Mouse (Mus musculus) embryo, embryonic 9.5 days (tissue): ENCODE results near the gene E2f6.

Source experiments
- DNase-seq: peaks from one replicate; pipeline ENCODE4 v3.0.0-alpha.2; 2017; ENCODE audit errors: extremely low spot score

The E2f6 gene

DNA sequence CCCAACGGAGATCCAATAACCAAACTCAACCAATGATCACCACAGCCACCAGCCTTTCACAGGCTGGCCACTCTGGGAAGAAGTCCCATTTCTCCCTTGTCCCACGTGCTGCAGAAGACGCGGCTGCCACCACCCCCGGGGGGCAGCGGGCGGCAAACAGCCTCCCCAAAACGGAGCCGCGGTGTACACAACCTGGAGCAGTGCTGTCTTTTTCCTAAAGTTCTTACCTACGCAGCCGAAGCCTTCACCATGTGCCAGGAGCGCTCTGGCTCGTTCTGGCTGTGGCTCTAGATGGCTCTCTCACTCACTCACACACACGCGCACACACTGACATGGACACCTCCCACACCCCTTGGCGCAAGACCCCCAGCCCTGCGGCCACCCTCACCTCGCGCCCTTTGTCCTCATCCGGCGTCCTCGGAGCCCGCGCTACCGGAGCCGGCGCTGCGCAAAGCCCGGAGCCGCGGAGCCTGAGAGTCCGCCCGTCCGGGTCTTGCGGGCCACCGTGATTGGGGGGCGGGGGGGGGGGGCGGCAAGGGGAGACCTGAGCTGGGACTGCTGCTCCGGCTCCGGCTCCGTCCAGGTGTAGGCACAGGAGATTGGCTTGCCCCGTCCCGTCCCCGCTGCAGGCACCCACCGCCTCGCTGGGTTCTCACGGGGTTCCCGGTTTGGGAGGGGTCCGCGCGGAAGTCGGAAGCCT, 10.4 kb upstream of the E2f6 start, which contains the start of gene Greb1:
Greb1 (minus strand) TSS at position 628 of the 700 bp plus-strand sequence.
- DNase-seq = peak; percentile 83

DNA sequence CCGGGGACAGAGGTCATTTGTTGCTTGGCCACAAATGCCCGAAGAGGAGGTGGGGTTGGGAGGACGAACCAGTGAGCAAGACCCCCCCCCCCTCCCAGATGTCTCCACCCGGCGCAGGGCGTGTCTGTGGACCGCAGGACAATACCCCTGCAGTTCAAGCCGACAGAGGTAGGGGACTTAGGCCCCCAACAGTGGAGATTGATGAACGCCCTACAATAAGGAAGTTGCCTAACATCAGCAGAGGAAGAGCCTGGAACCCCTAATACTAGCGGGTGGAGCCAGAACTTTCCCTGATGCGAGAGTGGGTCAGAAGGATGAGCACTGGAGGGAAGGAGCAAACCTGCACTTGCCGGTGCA, 9.8 kb upstream of the E2f6 start:
- no peak for DNase-seq

DNA sequence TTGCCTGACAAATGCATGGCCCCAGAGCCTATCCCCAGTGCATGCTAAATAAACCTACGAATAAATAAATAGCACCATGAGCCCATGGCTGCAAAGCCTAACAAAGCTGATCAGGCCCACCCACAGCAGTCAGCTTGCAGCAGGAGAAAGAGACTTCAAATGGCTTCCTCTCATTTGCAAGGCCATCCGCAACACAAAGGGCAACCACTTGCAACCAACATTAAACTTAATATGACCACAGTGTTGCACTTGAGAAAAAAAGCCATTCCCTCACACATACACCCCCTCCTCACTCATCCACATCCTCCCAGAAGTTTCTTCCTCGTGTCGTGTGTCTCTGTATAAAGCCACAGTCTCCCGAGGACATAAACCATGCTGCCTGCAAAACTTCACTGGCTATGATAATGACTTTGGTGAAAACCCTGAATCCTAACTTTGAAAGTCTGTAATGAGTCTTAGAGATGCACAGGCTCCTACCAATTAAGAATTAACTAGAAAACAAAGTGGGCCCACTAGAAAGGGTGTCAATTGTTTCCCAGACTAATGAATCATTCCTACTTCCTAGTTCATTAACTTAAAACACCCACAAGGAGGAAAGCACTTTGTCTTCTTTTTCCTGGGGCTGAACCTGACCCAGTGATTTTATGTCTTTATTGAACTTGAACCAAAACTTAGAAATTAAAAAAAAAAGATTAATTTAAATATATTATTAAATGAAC, 7.4 kb upstream of the E2f6 start:
- peak; percentile 33 for DNase-seq

DNA sequence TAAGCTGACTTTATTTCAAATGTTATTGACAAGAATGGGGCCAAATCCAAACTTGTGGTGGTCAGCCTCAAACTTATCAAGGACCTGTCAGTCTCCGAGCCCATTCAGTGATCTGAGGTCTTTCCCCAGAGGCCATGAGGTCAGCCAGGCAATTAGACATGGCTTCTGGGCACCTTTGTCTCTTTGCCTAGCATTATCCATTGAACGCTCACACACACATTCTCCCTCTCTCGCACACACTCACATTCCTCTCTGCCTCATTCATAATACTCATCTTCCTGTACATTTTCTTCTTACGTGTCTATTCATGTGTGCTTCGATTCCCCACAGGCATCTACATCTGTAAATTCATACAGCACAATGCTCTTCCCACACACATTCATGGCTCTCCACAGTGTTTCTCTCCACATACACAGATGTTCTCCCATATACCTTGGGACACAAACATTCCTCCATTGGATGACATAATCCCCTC, 6.8 kb upstream of the E2f6 start:
- peak; percentile 78 for DNase-seq

DNA sequence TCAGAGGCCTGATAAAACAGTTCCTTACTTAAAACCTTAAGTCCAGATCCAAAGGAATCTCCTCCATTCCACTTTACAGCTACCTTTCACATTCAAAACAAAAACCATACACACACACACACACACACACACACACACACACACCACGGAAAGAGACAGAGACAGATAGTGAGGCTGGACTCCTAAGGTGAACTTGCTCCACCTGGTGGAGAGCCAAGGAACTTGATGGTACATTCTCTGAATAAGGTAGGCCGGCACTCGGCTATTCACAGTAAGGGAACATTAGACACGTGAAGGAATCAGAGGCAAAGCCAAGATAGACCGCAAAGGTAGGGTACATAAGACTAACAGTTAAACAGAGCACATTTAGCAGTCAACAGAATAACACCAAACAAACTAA, 5.3 kb upstream of the E2f6 start:
- DNase-seq = peak; percentile 83

DNA sequence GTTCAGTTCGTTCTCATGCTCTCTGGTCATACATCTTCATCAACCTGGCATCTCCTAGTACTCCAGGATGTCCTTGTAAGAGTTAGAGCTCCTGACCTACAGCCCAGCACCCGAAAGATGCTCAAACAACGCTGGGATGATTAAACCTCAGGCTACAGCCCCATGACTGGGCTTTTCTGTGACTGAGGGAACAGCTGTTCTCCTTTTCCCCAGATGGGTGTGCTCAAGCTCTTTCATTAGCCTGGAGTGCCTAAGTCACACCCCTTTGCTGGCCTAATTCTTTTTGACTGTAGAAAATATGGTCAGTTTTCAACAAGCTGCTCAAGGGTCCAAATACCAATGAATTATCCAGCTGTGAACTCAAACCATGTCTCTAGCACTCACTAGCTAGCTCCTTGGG, 2.7 kb upstream of the E2f6 start:
- peak; percentile 46 for DNase-seq

DNA sequence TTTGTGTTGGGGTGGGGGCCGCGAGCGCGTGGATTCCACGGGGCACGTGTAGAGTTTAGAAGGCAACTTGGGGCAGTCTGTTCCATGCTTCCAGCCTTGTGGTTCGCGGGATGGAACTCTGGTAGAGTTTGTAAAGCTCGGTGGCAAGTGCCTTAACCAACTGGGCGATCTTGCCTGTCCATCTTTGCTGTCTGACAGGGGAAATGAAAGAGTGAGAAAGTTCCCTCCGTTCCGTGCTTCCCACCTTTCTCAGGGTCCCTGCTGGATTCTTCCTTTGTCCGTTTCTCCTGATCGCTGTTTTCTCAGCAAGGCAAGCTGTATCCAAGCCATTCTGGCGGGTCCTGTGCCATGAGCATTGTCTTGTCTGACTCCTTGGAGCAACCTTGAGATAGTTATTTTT, 714 bp downstream of the E2f6 start:
- DNase-seq = peak; percentile 56

DNA sequence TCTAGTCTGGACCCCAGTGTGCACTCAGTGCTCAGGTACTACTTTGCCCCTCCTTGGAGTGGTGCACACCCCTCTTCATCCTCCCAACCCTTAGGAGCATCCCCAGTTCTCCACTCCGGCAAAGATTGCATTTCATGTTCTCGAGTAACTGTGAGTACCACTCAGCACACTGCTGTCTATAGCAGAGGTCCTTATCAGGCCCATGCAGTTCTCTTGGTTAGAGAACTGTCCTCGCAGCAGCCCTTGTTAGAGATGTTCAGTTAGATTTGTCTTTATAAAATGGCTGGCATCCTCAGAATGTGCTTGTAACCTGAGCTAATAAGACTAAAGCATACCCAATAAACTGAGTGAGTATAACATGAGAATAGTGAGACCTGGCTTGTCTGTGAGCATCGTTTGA, 6.4 kb downstream of the E2f6 start:
- no peak for DNase-seq

DNA sequence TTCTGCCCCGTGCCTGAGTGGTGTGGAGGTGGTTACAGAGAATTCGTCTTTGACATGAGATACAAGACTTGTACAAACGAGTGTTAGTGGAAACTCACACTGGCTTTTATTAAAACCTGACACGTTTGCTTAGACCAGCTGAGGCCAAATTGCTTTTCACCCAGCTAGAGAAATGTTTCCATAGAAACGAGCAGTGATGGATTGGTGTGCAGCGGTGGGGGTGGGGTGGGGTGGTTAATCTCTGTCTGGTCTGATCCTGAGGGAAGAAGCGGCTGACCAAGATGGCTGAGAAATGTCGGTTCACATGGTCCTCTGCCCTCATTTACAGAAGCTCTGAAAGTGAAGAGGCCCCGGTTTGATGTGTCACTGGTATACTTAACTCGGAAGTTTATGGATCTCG, 7.8 kb downstream of the E2f6 start:
- peak; percentile 49 for DNase-seq

DNA sequence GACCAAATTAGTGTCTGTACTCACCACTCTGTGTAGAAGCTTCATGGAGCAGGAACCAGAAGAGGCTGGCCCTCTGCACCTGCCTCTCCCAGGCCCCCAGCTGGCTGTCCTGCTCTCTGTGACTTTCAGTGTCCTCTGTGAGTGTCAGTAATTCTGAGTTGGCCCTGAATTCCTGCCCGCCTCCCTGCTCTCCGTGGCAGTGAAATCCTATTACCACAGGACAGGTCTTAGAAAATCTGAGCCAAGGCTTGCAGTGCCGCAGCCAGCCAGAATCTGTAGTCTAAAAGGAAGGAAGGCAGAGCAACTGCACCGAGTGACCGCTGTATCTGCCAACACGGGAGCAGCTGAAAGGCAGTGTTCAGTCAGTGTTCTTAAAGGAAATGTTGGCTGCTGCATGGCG, 10.0 kb downstream of the E2f6 start:
- no peak for DNase-seq

DNA sequence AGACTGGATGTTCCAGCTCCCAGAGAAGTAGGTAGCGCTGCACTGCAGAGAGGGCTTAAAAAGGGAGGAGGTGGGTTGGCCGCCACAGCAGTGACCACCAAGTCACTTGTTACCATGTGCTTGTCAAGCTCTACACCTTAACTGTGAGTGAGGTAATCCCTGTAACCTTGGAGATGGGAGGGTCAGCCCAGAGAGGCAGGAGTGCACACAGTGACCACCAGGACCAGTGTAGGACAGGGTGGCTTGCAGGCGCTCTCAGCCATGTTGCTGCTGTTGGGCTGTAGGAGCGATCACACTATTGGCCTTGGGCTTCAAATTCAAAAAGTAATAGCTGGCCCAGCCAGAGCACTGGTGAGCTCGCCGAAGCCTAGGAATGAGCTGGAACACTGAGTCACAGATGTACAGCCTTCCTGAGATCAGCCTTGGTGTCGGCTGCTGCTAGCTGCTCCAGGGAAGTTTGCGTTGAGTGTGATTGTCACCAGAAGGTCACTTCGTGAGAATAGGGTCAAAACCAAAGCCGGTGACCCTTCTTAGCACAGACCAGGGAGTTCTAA, 11.5 kb downstream of the E2f6 start:
- no peak for DNase-seq

DNA sequence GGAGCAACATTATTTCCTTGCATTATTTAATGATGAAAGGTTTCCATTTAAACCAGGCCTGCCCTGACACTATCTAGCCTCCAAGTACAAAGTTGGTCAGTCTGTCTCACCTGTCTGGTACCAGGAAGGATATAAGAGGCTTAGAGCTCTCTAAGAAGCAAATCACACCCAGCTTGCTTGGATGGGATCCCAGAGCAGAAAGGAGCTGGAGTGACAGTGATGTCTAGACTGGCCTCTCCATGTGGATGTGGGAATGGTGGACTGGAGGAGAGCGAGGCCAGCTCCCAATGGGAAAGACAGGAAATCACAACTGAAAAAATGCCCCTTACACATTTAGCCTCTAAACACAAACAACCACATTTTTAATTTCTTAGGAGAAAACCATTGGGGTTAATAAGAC, 12.9 kb downstream of the E2f6 start:
- no peak for DNase-seq

DNA sequence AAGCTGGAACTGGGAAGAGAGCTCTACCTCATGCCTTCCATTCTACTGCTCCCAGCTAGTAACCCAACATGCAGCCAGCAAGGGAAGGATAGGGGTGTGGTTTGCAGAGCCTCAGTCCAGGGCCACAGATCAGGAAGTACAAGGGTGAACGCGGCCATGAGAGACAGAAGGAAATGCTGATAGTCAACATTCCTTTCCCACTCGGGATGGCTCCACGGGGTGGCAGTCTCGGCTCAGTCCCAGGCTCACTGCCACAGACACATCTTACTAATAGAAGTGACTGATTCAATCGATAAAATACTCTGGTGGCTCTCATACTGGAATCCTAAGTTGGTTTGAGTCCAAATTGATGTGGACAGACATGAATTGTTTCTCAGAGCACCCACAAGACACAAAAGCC, 17.7 kb downstream of the E2f6 start:
- no peak for DNase-seq

DNA sequence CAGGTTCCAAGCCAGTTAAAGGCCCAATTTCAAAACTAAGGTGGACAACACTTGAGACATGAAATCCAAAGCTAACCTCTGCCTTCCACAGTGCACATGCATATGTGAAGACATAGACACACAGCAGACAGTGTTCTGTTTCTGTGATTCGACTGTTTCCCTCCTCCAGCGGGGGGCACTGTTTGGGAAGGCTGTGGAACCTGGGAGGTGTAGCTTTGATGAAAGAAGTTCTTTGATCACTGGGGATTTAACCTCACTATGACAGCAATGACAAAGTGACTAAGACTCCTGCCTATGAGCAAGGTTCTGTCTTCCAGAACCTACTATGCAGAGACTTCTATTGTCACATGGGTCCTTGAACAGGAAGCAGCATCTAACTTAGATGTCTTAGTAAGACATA, 19.0 kb downstream of the E2f6 start:
- DNase-seq = no peak

DNA sequence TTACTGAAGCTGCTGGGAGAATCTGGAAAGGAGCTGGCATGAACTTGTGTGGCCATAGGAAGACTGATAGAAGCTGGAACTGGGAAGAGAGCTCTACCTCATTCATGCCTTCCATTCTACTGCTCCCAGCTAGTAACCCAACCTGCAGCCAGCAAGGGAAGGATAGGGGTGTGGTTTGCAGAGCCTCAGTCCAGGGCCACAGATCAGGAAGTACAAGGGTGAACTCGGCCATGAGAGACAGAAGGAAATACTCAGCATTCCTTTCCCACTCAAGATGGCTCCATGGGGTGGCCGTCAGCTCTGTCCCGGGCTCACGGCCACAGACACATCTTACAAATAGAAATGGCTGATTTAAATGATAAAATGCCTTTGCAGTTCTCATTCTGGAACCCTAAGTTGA, 20.3 kb downstream of the E2f6 start:
- no peak for DNase-seq

DNA sequence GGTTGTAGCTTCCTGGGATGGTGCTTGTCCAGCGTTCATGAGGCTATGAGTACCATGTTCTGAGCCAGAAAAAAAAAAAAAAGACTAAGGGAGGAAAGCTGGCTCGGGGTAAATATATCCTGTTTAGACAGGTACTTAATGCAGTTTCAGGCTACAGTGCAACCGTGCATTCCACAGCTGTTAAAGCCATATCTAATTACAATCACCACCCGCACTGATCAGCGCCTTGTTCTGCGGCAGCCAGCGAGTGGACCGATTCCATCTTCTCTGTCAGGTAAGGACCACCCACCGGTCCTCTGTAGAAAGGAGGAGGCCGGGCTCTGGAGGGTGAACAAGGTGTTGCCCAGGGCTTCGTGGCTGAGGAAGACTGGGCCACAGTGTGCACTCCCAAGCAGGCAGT, 23.9 kb downstream of the E2f6 start:
- no peak for DNase-seq

DNA sequence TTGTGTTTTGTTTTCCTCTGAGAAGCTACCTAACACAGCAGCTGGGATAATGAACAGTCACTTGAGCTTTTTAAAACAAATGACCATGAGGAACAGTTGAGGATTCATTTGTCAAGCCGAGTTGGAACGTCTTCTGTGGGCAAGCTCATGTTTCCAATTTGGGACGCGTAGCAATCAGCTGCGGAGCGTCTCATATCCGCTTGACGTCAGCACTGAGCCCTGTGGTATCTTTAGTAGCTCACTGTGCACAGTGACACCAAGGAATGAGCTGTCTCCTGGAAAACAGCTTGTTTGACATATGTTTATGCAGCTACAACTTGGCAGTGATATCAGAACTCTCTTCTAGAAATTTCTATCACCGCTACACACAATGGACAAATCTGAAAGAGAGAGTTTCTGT, 25.4 kb downstream of the E2f6 start:
- DNase-seq = no peak

DNA sequence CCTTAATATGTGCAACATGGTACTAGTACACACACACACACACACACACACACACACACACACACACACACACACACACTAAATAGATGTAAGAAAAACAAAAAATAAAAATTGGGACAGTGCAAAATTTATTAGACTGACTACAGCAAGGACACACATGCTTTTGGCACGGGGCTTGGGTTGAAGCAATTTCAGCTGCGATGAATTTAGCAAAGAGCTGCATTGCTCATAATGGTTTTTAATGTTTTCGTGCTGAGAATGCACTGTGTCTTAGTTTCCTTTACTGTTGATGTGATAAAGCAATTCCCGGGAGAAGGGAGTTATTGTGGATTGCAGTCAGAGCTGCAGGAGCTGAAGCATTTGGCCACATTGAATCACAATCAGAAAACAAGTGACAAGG, 27.0 kb downstream of the E2f6 start:
- DNase-seq = no peak

DNA sequence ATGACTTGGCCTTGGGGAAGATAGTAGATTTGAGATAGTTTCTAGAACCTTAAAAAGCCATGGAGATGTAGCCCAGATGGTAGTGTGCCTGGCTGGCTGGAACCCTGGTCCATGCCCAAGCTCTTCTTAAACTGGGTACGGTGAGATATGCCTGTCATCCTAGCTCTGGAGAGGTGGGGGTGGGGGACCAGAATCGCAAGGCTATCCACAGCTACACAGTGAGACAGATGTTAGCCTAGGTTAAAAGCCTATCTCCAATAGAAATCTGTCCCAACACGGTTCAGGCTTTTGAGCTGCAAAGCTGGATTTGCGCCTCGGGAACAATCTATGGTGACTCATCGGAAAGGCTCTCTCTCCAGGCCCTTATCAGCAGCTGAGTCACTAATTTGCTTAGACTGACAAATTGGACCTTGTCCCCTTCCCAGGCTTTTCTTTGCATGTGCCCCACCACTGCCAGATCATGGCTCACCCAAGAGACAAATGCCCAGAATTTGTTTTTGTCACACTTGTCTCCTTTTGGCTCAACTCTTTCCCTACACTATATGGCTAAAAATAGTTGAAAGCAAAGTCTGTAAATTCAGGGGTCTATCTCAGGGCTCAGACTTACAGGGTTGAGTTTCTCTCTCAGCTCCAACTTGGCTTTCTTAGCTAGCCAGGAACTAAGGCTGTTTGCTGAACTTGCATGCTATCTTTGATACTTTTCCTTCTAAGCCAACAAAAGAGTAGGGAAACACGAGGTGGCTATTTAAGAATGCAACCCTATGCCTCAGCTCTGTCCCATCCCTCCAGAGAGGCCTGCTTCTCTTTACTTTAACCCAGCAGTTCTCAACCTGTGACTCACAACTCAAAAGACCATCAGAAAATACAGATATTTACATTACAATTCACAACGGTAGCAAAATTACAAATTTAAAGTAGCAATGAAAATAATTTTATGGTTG, 30.3 kb downstream of the E2f6 start:
- no peak for DNase-seq

DNA sequence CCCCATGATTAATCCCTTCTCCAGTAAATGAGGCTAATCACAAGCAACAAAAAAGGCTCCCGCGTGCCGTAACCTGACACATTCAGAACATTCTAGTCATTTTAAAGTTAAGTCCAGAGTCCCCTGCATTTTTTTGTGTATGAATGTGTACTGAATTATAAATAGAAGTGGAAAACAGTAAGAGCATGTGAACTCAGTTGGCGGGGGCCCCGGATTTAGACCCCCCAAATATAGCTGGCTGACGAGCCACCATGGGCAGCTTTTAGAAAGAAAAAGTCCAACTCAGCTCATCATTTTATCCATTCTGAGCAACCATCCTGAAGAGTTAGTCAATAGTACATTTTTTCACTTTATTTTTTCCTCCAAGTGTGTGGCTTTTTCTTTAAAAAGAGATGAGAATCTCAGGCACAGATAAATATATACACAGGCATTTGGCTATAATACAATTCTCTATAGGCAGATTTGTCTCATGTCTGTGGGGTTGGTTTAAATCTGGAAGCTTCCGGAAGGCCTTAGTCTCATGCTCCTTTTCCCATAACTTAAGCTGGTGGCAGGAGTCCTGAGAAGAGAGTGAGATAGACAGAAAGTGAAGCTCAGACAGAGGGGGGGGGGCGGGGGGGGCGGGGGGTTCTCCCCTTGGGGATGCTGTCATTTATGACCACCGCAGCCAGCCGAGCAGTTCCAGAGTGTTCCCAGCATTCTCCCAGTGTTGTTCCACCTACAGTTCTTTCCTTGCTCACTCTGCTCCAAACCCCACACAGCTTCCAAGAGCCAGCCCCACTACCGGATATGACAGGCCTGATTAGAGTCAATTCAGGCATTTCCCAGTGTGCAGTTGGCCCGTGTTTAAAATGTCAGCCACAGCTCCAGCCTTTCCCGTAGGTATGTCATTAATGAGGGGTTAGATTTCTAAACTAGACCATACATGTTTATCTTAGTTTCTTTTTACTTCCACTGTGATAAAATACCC, 34.1 kb downstream of the E2f6 start:
- DNase-seq = no peak

DNA sequence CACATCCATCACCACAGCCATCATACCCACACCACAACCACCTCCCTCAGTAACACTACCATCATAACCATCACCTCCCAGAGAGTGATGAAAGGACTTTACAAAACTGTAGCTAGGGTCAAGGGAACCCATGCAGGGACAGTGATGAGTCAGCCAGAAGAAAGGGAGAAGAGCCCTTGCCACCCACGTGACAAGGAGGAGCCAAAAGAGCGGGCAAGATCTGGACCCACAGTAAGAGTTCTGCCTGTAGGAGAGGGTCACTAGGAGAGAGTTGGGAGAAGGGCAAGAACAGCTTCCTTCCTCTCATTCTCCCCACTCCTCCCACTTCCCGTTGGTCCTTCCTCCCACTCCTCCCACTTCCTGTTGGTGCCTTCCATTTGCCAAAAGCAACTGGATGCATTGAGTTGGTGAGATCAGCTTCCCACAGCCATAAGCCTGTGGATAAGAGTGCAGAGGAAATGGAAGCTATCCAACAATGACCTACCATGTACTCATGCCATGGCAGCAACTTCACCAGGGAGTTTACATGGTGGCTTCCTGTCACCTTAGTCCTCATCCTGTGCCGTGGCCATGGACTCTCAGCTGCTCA, 36.5 kb downstream of the E2f6 start:
- DNase-seq = no peak
